Mouse (Mus musculus): ENCODE data around the gene Ugt1a5.
"Not testable (repeated sequence)": the region's sequence is repeated elsewhere in the genome, so short reads cannot be mapped to it uniquely, and the experiment has no call there.

Gene Ugt1a5

DNA sequence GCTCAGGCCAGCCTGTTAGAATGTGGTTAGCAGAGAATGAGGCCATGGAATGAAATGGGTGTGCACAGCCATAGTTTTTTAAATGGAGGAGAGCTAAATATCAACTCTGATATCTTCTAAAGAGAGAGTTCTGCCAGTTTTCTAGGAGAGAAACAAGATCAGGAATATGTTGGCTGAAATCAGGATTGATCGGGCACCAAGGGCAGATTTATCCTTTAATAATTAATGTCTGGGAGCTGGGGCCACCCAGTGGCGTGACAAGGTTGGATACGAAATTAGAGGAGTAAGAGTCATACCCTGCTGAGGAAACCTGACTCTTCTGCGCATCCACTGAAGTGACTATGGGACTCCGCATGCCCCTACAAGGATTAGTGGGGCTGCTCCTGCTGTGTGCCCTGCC is at the start of gene Ugt1a5:
Ugt1a5 (plus strand) TSS at position 302 of the 400 bp plus-strand sequence.
- DNase-seq = no peak

GRCm38 (mm10) chr1:88120550-88120949 is 45.3 kb upstream of the Ugt1a5 start:
- not testable (repeated sequence) for DNase-seq

DNA sequence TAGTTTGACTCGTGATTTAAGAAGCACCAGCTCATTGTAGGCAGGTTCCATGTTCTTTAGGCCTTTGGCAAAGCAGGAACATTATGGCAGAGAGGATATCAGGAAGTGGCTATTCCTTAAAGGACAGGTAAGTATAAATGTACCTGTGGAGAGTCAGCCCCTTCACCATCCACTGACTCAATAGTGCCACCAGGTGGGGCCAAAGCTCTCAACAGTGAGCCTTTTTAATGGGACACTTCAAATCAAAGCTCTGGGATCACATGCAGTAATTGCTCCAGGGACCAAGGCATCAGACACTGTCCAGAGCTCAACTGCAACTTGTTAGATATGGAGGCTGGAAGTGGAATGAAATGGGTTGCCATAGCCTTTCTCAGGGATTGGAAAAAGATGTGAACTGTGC is 44.3 kb upstream of the Ugt1a5 start:
- DNase-seq = peak; percentile 5

GRCm38 (mm10) chr1:88125827-88126360 is 39.9 kb upstream of the Ugt1a5 start:
- DNase-seq = not testable (repeated sequence)

GRCm38 (mm10) chr1:88129091-88129490 is 36.7 kb upstream of the Ugt1a5 start:
- not testable (repeated sequence) for DNase-seq

- DNase-seq = not testable (repeated sequence)
Observed at GRCm38 (mm10) chr1:88130223-88130622, 35.6 kb upstream of the Ugt1a5 start.

GRCm38 (mm10) chr1:88133908-88134456 is 31.8 kb upstream of the Ugt1a5 start:
- no peak for DNase-seq

DNA sequence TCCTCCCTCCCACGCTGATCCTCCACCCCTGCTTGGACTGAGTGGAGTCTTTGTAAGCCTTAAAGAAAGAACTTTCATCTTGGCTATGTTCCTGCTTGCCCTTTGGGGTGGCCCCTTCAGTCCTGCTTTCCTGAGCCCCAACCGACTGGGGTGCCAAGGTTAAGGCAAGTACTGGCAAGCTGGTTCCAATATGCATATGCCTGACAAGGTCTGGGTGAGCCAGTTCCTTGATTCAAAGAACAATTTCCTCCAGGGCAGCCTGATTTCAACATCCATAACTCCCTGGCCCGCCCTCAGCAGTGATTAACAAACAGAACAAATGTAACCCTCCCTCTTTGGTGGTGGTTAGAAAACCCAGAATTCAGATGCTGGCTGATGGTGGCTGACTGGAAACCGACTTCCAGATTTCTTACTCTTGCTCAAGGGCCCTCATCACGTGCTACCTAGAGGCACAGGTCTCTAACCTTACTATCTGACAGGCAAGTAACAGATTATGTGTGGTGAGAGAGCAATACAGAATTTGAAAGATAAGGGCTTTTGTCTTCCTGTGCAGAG is 31.3 kb upstream of the Ugt1a5 start, which contains the start of gene Ugt1a6a:
Ugt1a6a (plus strand) TSS at position 353 of the 555 bp plus-strand sequence.
- not testable (repeated sequence) for DNase-seq

DNA sequence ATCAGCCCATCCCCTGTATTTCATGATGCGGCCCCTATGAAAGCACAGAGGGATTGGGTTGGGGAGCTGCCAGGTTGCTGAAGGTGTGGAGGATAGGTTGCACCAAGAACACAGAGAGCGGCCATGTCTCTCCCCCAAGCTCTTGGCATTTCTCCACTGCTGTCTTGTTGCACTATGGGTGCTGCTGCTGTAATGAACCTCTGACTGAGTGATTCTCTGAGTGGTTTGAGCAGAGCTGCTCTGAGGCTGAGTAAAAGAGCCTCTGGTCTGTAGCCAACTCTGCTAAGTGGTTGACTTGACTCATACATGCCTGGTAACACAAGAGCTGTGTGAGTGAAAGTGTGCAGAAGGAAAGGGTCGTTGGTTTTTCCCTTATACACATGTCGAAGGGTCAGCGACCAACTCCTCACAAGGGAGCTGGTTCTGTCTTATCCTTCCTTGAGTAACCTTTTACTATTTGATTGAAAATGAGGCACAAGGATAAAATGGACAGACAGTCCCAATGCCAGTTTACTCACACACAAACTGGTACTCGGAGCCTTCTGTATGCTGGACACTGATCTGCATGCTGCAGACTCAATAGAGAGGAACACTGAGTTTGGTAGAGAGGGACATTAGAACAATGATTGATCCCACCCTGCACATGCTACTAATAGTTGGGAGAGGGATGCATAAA is 30.4 kb upstream of the Ugt1a5 start:
- not testable (repeated sequence) for DNase-seq

GRCm38 (mm10) chr1:88136646-88137045 is 29.2 kb upstream of the Ugt1a5 start:
- no peak for DNase-seq

- DNase-seq = no peak
Observed at GRCm38 (mm10) chr1:88137264-88137663, 28.5 kb upstream of the Ugt1a5 start.

DNA sequence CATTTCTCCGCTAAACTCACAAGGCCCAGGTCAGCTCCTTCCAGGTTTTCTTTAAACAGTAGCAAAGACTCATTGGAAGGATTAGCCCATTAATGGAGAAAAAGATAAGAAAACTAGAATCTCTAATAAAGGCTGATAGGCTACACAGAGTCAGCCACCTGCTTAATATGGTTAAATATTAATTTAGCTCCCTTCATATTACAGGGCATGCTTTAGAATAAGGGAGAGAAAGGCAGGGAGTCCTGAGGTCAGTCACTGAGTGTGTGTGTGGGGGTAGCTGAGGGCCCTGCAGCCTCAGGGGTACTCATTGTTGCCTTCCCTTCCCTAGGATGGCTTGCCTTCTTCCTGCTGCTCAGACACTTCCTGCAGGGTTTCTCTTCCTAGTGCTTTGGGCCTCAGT is 27.7 kb upstream of the Ugt1a5 start:
- DNase-seq = no peak

DNA sequence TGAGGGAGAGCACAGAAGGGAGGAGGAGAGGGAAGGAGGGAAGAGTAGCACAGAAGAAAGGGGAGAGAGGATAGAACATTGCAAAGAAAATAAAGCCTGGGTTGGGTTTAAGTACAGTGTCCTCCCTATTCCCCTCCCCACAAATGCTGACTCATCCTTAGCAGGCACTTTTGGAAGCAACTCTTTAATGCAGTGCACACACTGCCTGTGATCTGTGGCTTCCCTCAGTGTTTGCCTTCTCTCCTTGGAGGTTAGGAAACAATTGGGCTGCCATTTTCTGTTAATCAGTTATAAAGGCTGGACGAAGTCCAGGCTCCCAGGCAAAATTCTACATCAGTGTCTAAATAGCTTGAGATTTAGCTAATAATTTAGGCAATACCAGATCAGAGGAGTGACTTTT is 25.3 kb upstream of the Ugt1a5 start:
- DNase-seq = not testable (repeated sequence)

GRCm38 (mm10) chr1:88143966-88144675 is 21.7 kb upstream of the Ugt1a5 start:
- peak; percentile 53 for DNase-seq

DNA sequence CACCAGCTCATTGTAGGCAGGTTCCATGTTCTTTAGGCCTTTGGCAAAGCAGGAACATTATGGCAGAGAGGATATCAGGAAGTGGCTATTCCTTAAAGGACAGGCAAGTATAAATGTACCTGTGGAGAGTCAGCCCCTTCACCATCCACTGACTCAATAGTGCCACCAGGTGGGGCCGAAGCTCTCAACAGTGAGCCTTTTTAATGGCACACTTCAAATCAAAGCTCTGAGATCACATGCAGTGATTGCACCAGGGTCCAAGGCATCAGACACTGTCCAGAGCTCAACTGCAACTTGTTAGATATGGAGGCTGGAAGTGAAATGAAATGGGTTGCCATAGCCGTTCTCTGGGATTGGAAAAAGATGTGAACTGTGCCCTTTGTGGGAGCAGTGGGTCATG is 20.5 kb upstream of the Ugt1a5 start:
- DNase-seq = peak; percentile 10

- not testable (repeated sequence) for DNase-seq
Observed at GRCm38 (mm10) chr1:88150133-88150532, 15.7 kb upstream of the Ugt1a5 start.

- no peak for DNase-seq
Observed at GRCm38 (mm10) chr1:88158430-88158829, 7.4 kb upstream of the Ugt1a5 start.

DNA sequence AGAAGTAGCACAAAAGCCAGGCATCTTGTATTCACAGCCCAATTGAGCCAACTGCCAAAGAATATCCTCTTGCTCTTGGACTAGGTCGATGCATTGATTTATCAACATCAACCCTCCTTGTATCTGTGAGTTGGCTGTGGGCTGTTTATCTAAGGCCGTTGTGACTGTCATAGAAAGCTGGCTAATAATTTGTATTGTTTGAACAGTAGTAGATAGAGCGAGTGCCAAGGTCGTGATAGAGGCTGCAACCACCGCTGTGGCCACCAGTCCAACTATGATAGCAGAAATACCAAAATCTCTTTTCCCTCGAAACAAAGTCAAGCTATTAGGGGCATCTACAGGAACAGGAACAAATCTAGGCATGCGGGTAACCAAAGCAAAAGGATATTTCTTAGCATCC is 6.4 kb downstream of the Ugt1a5 start:
- DNase-seq = not testable (repeated sequence)

- no peak for DNase-seq
Observed at GRCm38 (mm10) chr1:88179657-88180056, 13.8 kb downstream of the Ugt1a5 start.

DNA sequence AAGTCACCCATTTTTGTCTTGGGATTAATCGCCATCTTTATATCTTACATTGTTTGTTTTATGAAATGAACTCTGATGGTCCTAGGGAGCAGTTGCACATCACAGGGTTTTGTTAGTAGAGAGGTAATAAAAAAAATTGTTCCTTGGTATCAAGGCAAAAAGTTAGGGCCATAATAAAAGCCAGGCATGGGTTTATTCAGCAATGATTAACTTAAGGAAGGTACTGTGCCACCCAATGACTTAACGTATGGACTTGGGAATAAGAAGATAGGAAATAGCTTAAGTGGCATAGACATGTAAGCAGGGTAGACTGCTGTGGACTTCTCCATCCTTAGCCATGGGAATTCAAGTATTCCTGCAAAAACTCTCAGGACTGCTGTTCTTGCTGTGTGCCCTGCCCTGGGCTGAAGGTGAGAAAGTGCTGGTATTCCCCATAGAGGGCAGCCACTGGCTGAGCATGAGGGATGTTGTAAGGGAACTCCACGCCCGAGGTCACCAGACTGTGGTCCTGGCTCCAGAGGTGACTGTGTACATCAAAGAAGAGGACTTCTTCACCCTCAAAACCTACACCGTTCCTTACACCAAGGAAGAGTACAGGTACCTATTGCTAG is 20.6 kb downstream of the Ugt1a5 start:
- no peak for DNase-seq

DNA sequence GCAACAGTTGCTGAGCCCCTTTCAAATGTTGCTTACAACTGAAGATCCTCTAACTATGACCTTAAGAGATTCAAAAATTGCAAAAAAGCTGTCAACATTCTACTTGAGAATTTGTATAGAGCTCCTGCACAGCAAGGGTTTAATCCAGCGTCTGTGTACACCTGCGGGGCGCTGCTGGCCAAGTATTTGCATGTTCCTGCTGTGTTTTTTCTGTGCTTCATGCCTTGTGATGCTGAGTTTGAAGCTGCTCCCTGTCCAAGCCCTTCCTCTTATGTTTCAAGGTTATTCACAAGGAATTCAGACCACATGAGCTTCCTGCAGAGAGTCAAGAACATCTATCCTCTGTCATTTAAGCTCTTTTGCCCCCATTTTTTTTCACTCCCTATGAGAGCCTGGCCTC is 26.3 kb downstream of the Ugt1a5 start:
- DNase-seq = no peak

- DNase-seq = no peak
Observed at GRCm38 (mm10) chr1:88195687-88196086, 29.9 kb downstream of the Ugt1a5 start.

GRCm38 (mm10) chr1:88197443-88197842 is 31.6 kb downstream of the Ugt1a5 start:
- DNase-seq = no peak

All from thymus, postnatal 14 days (tissue).